Mouse (Mus musculus): Measurements from ENCODE around the gene Dnpep.

DNA sequence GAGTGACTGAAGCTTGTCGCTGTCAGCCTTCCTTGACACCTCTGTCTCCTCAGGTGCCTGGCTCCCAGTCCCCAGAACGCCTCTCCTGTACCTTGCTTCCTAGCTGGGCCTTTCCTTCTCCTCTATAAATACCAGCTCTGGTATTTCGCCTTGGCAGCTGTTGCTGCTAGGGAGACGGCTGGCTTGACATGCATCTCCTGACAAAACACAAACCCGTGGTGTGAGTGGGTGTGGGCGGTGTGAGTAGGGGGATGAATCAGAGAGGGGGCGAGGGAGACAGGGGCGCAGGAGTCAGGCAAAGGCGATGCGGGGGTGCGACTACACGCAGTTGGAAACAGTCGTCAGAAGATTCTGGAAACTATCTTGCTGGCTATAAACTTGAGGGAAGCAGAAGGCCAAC lies 41.6 kb upstream of the Dnpep start:
- no peak for TF ChIP-seq CTCF (IDR thresholded peaks at IDR 0.05; ENCODE audit: insufficient read depth, low read length)
- TF ChIP-seq POLR2A (IDR thresholded peaks at IDR 0.05; ENCODE audit: borderline replicate concordance, extremely low read depth, low read depth, low read length): no peak

All from lung, adult 2 months (tissue).